Mouse (Mus musculus) urinary bladder, postnatal 36 days (tissue): Measurements from ENCODE around the gene Pla2g1b.
"Not testable (repeated sequence)": the region's sequence is repeated elsewhere in the genome, so short reads cannot be mapped to it uniquely, and the experiment has no call there.

Source experiments
- DNase-seq, 2 experiments: peaks; one replicate each; pipeline ENCODE4 v3.0.0; 2022; ENCODE audit warnings: low spot score in 2 of 2, mixed read lengths in 1 of 2

Pla2g1b gene

GRCm38 (mm10) chr5:115484996-115485395 lies 18.9 kb downstream of the Pla2g1b start:
- no peak for DNase-seq

GRCm38 (mm10) chr5:115485489-115486205 lies 19.6 kb downstream of the Pla2g1b start:
- no peak for DNase-seq

- no peak for DNase-seq
Measured at GRCm38 (mm10) chr5:115486726-115487125, 20.7 kb downstream of the Pla2g1b start.

- DNase-seq = no peak
Measured at GRCm38 (mm10) chr5:115487353-115487752, 21.3 kb downstream of the Pla2g1b start.

GRCm38 (mm10) chr5:115487942-115488580 lies 22.0 kb downstream of the Pla2g1b start:
- no peak for DNase-seq

GRCm38 (mm10) chr5:115488841-115489698 lies 23.0 kb downstream of the Pla2g1b start:
- peak; percentile 77 to 78 for DNase-seq

- DNase-seq = peak; percentile 84 to 87
Measured at GRCm38 (mm10) chr5:115489699-115490637, 23.9 kb downstream of the Pla2g1b start.

- no peak for DNase-seq
Measured at GRCm38 (mm10) chr5:115490638-115491000, 24.6 kb downstream of the Pla2g1b start.

GRCm38 (mm10) chr5:115491076-115491475 lies 25.0 kb downstream of the Pla2g1b start:
- DNase-seq = no peak

- DNase-seq = peak; percentile 62 to 73
Measured at GRCm38 (mm10) chr5:115491771-115492322, 25.8 kb downstream of the Pla2g1b start.

GRCm38 (mm10) chr5:115492711-115493335 lies 26.8 kb downstream of the Pla2g1b start:
- DNase-seq = no peak

GRCm38 (mm10) chr5:115493441-115493840 lies 27.4 kb downstream of the Pla2g1b start:
- no peak for DNase-seq

- DNase-seq = not testable (repeated sequence)
Measured at GRCm38 (mm10) chr5:115495618-115496017, 29.6 kb downstream of the Pla2g1b start.

- DNase-seq = no peak
Measured at GRCm38 (mm10) chr5:115497033-115497432, 31.0 kb downstream of the Pla2g1b start.

GRCm38 (mm10) chr5:115498307-115499240 lies 32.5 kb downstream of the Pla2g1b start:
- DNase-seq = no peak

GRCm38 (mm10) chr5:115500383-115500935 lies 34.4 kb downstream of the Pla2g1b start:
- DNase-seq = no peak

- peak; percentile 46 to 59 for DNase-seq
Measured at GRCm38 (mm10) chr5:115503035-115503434, 37.0 kb downstream of the Pla2g1b start.

- DNase-seq = not testable (repeated sequence)
Measured at GRCm38 (mm10) chr5:115505617-115506016, 39.6 kb downstream of the Pla2g1b start.
